Mouse (Mus musculus) heart, postnatal 0 days (tissue): ENCODE results near the gene Wasf2. TPM values are rescaled to one million over a fixed set of nuclear protein-coding genes. Genes with fewer than 3 reads are reported as not detected.
A peak's percentile ranks its signal among the peaks of the same experiment; 100 is the strongest.

Source experiments
- ATAC-seq: fragments of 200-750 bp; cut with Nextera tagmentation; 2 replicates; pipeline ENCODE4 v1.8.0; 2017; ENCODE audit warnings: low read depth, moderate number of reproducible peaks, moderate library complexity; ENCODE audit not compliant: insufficient read depth
- DNase-seq: peaks from one replicate; pipeline ENCODE4 v3.0.0-alpha.2; 2016; ENCODE audit warnings: low spot score
- H3K27ac ChIP-seq: fragments of 300-500 bp; sonication (generic); 2 replicates; pipeline ENCODE4 v1.5.1; 2014; ENCODE audit warnings: low read depth, mild to moderate bottlenecking
- H3K27me3 ChIP-seq: fragments of 300-500 bp; sonication (generic); 2 replicates; pipeline ENCODE4 v1.6.1; 2014; ENCODE audit warnings: low read length, mixed read lengths; ENCODE audit not compliant: control insufficient read depth, insufficient read depth
- H3K36me3 ChIP-seq: fragments of 300-500 bp; sonication (generic); replicated peaks from 2 replicates; pipeline ENCODE4 v1.6.1; 2014; ENCODE audit warnings: low read length, mixed read lengths; ENCODE audit not compliant: control insufficient read depth, insufficient read depth
- H3K4me1 ChIP-seq: fragments of 300-500 bp; sonication (generic); 2 replicates; pipeline ENCODE4 v1.6.1; 2014; ENCODE audit warnings: antibody characterized with exemption; ENCODE audit not compliant: control insufficient read depth, insufficient read depth
- H3K4me2 ChIP-seq: fragments of 300-500 bp; sonication (generic); 2 replicates; pipeline ENCODE4 v1.6.1; 2014; ENCODE audit warnings: low read depth, mild to moderate bottlenecking, low read length, moderate library complexity
- H3K4me3 ChIP-seq: fragments of 300-500 bp; sonication (generic); 2 replicates; pipeline ENCODE4 v1.5.1; 2014; ENCODE audit warnings: low read depth, low read length
- H3K9ac ChIP-seq: fragments of 300-500 bp; sonication (generic); replicated peaks from 2 replicates; pipeline ENCODE4 v1.6.1; 2014; ENCODE audit warnings: low read depth, low read length, mixed read lengths
- H3K9me3 ChIP-seq: fragments of 300-500 bp; sonication (generic); replicated peaks from 2 replicates; pipeline ENCODE4 v1.6.1; 2016; ENCODE audit warnings: low read length; ENCODE audit not compliant: control insufficient read depth
- CTCF ChIP-seq: IDR thresholded peaks from 2 replicates; pipeline ENCODE4 v1.5.1; 2016; ENCODE audit warnings: antibody characterized with exemption, control low read depth, low read depth
- EP300 ChIP-seq: IDR thresholded peaks from 2 replicates; pipeline ENCODE4 v1.6.1; 2016; ENCODE audit warnings: antibody characterized with exemption, low read depth
- WGBS: fragments of 180-500 bp; shearing (Covaris S2); extraction: QIAGEN DNeasy Blood & Tissue Kit; methylation state at CpG from one replicate; pipeline ENCODE4 v1.1.7; 2014; 5-methylcytosine and 5-hydroxymethylcytosine counted together
- polyA plus RNA-seq: library from polyadenylated mRNA; unstranded; fragments of >200 nt; fragmentation: Nextera tagmentation; extraction: Ambion mirVana; gene quantifications from 2 replicates; pipeline ENCODE4 v1.2.1, GENCODE M21; 2015
- total RNA-seq: library from RNA; depleted of rRNA; stranded (reverse); fragments of >200 nt; gene quantifications from 2 replicates; pipeline ENCODE4 v1.2.3, GENCODE M21; 2014; ENCODE audit warnings: low replicate concordance; rRNA removed

The Wasf2 gene
- 54.5 and 119 TPM in 2 replicates for total RNA-seq
- 55.4 and 62.4 TPM in 2 replicates for polyA plus RNA-seq

DNA sequence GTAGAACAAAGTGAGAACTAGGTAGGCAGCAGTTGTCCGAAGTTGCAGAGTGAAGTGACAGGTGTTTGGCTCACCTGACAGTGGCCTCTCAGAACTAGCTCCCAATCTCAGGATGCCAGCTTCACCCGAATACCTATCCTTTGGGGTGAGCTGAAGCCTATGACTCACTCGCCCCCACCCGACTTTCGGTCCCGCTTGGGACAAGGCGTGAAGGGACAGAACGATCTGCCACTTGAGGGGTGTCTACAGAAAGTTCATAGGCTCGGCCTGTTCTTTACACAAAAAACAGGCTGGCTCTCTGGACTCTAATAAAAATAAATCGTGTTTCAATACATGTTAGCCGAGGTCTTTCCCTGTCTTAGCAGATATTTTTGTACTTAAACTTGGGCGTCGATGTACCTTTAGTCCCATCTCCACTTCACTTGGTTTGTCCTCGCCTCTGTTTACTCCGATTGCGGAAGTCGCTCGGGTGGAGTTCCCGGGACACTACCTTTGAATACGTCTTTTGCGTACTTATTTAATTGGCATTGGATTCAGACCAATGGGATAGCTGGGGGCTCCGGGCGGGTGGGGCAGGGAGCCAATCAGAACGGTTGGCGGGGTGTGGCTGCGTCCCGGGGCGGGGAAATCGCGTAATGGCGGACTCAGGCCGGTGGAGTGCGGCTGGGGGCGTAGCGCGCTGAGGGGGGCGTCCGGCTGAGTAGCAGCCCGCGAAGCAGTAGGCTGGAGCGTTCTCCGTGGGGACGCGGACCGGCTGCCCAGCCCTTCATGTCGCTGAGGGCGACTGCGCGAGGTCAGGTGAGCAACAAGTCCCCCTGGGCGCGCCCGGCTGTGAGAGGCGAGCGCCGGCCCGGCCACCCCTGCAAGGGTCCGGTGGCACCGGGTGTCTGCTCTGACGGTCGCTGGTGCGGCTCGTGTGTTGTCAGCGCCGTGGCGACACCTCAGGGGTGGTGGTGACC is at the start of gene Wasf2:
TSS of gene Wasf2 (plus strand) at position 575 of the 959 bp plus-strand sequence.
- H3K4me3 ChIP-seq: peak within 1 kb of the TSS; percentile 97
- H3K27me3 ChIP-seq: no peaks in the 10 kb centered on the region
- peak within 1 kb of the TSS; percentile 94 for H3K9ac ChIP-seq
- under 1% methylated on average over 63 of the region's 65 CpGs for WGBS
- peak; percentile 94 for DNase-seq
- H3K4me1 ChIP-seq: peaks cover 12% of the 10 kb centered on the region
- peak within 1 kb of the TSS; percentile 96 for H3K27ac ChIP-seq
- H3K36me3 ChIP-seq: peaks cover 12% of the 10 kb centered on the region; the same call in 1 of the 2 replicates
- peak; percentile 95 for ATAC-seq
- TF ChIP-seq CTCF (no peak), EP300 (peak; percentile 89)
- H3K4me2 ChIP-seq: peak within 1 kb of the TSS; percentile 89
- H3K9me3 ChIP-seq: no peaks in the 10 kb centered on the region

- H3K27me3 ChIP-seq: no peaks in the 10 kb centered on the region
- H3K4me1 ChIP-seq: peaks cover 23% of the 10 kb centered on the region
- no peak for TF ChIP-seq CTCF
- TF ChIP-seq EP300: no peak
- DNase-seq (no peak), ATAC-seq (no peak)
- H3K4me2 ChIP-seq: no peak overlapping the region
- no peak overlapping the region for H3K9ac ChIP-seq
- peaks cover 22% of the 10 kb centered on the region for H3K36me3 ChIP-seq
- no peak overlapping the region for H3K27ac ChIP-seq
- no peak overlapping the region for H3K4me3 ChIP-seq
- WGBS: 83% methylated on average over 3 of the region's 3 CpGs
- no peaks in the 10 kb centered on the region for H3K9me3 ChIP-seq
These were observed 49.4 kb upstream of the Wasf2 start for GRCm38 (mm10) chr4:133080862-133081261.

GRCm38 (mm10) chr4:133082216-133082773 is 48.0 kb upstream of the Wasf2 start:
- H3K27ac ChIP-seq: no peak overlapping the region
- H3K4me1 ChIP-seq: peaks cover 28% of the 10 kb centered on the region
- no peaks in the 10 kb centered on the region for H3K27me3 ChIP-seq
- H3K9me3 ChIP-seq: no peaks in the 10 kb centered on the region
- H3K4me3 ChIP-seq: no peak overlapping the region
- ATAC-seq (no peak), DNase-seq (no peak)
- peaks cover 15% of the 10 kb centered on the region; the same call in 1 of the 2 replicates for H3K36me3 ChIP-seq
- 76% methylated on average over 6 of the region's 6 CpGs for WGBS
- TF ChIP-seq EP300: no peak
- TF ChIP-seq CTCF: no peak
- H3K9ac ChIP-seq: no peak overlapping the region
- H3K4me2 ChIP-seq: no peak overlapping the region

DNA sequence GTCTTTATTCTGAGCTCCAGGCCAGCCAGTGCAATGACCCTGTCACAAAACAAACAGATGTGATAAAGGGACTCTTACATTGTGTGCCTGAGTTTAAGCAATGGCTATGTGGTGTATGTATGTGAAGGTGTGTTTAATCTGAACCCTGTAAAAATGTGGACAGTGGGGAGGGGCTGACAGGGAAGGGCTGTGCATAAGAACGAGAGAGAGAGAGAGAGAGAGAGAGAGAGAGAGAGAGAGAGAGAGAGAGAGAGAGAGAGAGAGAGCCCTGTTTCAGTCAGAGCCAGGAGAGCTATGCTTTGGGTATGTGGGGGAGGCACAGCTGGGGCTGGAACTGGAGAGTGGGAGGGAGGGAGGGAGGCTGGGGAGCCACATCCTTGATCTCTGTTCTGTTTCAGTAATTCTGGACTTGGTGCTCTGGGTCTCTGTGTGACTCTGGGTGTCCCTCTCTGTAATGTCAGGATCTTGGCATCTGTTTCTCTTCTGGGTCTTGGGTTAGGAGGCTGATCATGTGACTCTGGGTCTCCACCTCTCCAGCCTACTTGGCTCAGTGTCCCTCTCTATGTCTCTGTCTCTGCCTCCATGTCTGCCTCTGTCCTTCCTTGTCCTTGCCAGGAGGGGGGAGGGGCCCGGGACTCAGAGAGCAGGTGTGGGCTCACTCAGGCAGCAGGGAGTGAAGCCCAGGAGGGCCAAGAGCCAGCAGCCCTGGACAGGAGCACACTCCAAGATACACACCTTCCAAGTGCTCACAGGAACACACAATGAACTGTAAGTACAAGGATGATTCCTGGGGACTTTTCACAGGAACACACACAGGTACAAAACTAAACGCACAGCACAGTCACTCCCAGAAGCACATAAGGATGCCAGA is 46.1 kb upstream of the Wasf2 start:
- Histone ChIP-seq H3K9ac (peak overlapping the region; percentile 52), H3K9me3 (no peaks in the 10 kb centered on the region), H3K27me3 (no peaks in the 10 kb centered on the region), H3K36me3 (0 out of 2 replicates have a peak, but pooled peaks cover 1% of the 10 kb centered on the region), H3K4me2 (peak overlapping the region; percentile 79), H3K4me3 (peak overlapping the region; percentile 48), H3K27ac (peak overlapping the region; percentile 94), H3K4me1 (peaks cover 38% of the 10 kb centered on the region)
- ATAC-seq (peak; percentile 68), DNase-seq (peak; percentile 89)
- 2% methylated on average over 3 of the region's 3 CpGs for WGBS
- no peak for TF ChIP-seq CTCF
- peak; percentile 28; the same call in 1 of the 2 replicates for TF ChIP-seq EP300
